Mouse (Mus musculus) limb, embryonic 12.5 days (tissue): ENCODE results near the gene 4930467E23Rik. TPM values are rescaled to one million over a fixed set of nuclear protein-coding genes. Genes with fewer than 3 reads are reported as not detected.
"Not testable (repeated sequence)": the region's sequence is repeated elsewhere in the genome, so short reads cannot be mapped to it uniquely, and the experiment has no call there.

Experiments used
- ATAC-seq: fragments of 200-750 bp; cut with Nextera tagmentation; 2 replicates; pipeline ENCODE4 v1.8.0; 2017; ENCODE audit warnings: low read depth, moderate TSS enrichment; ENCODE audit not compliant: insufficient number of reproducible peaks, insufficient read depth, low FRiP score, low TSS enrichment
- H3K27ac ChIP-seq: fragments of 300-500 bp; sonication (generic); 2 replicates; pipeline ENCODE4 v1.5.1; 2016; ENCODE audit warnings: mild to moderate bottlenecking, moderate library complexity
- H3K27me3 ChIP-seq: fragments of 300-500 bp; sonication (generic); 2 replicates; pipeline ENCODE4 v1.6.1; 2016; ENCODE audit warnings: mild to moderate bottlenecking, moderate library complexity
- H3K36me3 ChIP-seq: fragments of 300-500 bp; sonication (generic); 2 replicates; pipeline ENCODE4 v1.6.1; 2016; ENCODE audit warnings: mild to moderate bottlenecking, moderate library complexity
- H3K4me1 ChIP-seq: fragments of 300-500 bp; sonication (generic); replicated peaks from 2 replicates; pipeline ENCODE4 v1.6.1; 2016
- H3K4me2 ChIP-seq: fragments of 300-500 bp; sonication (generic); 2 replicates; pipeline ENCODE4 v1.6.1; 2016; ENCODE audit warnings: mild to moderate bottlenecking, moderate library complexity
- H3K4me3 ChIP-seq: fragments of 300-500 bp; sonication (generic); replicated peaks from 2 replicates; pipeline ENCODE4 v1.5.1; 2016; ENCODE audit warnings: mild to moderate bottlenecking
- H3K9ac ChIP-seq: fragments of 300-500 bp; sonication (generic); replicated peaks from 2 replicates; pipeline ENCODE4 v1.6.1; 2016; ENCODE audit warnings: mild to moderate bottlenecking, moderate library complexity
- H3K9me3 ChIP-seq: fragments of 300-500 bp; sonication (generic); 2 replicates; pipeline ENCODE4 v1.6.1; 2016; ENCODE audit warnings: mild to moderate bottlenecking, moderate library complexity
- WGBS: fragments of 180-500 bp; shearing (Covaris S2); methylation state at CpG from one replicate; pipeline ENCODE4 v1.1.7; 2016; 5-methylcytosine and 5-hydroxymethylcytosine counted together
- polyA plus RNA-seq: library from polyadenylated mRNA; unstranded; fragments of >200 nt; fragmentation: Nextera tagmentation; extraction: Ambion mirVana; gene quantifications from 2 replicates; pipeline ENCODE4 v1.2.1, GENCODE M21; 2016

Gene 4930467E23Rik
- polyA plus RNA-seq, 1 experiment from 2014 or later = not detected

DNA sequence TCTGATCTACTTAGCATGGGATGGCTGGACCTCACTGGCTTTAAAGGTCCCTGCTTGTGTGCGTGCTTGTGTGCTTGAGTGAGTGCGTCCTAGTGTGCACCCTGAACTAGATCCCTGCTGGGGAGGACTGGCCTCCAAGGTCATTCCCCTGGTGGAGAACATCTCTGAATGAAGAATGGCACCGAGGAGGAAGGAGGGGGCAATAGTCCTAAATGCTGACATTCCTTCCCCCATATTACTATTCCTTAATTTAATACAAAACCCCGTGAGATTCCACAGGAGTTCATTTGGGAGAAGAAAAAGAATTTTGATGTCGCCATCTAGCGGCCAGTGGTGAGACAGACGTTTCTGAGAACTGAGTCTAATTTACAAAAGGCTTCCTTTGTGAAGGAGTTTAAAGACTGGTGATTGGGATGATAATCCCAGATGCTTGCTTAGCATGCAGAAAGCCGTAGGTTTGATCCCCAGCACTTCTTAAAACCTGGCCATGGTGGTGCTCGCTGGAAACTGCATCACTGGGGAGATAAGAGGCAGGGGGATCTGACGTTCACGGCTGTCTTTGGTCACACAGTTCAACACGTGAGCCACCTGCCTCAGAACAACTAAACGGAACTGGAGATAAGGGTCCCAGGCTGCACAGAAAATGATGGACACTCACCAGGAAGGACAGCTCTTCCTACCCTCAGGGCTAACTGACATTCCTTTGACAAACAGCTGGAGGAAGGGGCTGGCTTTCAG is 26.2 kb upstream of the 4930467E23Rik start:
- H3K27me3 ChIP-seq, H3K4me1 ChIP-seq, H3K9me3 ChIP-seq, H3K4me3 ChIP-seq, H3K9ac ChIP-seq, H3K36me3 ChIP-seq, H3K4me2 ChIP-seq, H3K27ac ChIP-seq: not testable (repeated sequence)
- ATAC-seq = peak; percentile 94
- 44% methylated on average over 13 of the region's 13 CpGs for WGBS

- H3K9ac ChIP-seq, ATAC-seq, H3K27ac ChIP-seq, H3K36me3 ChIP-seq, H3K4me3 ChIP-seq, H3K4me1 ChIP-seq, H3K9me3 ChIP-seq, H3K27me3 ChIP-seq, H3K4me2 ChIP-seq: not testable (repeated sequence)
Measured at GRCm38 (mm10) chr8:19703906-19704305, 25.5 kb upstream of the 4930467E23Rik start.

GRCm38 (mm10) chr8:19704441-19705215 is 24.7 kb upstream of the 4930467E23Rik start:
- not testable (repeated sequence) for H3K27me3 ChIP-seq, H3K36me3 ChIP-seq, H3K4me2 ChIP-seq, H3K4me1 ChIP-seq, H3K27ac ChIP-seq, ATAC-seq, H3K9me3 ChIP-seq, H3K4me3 ChIP-seq, H3K9ac ChIP-seq
- WGBS = 31% methylated on average over 4 of the region's 4 CpGs

- not testable (repeated sequence) for H3K36me3 ChIP-seq, H3K4me3 ChIP-seq, H3K9me3 ChIP-seq, ATAC-seq, H3K9ac ChIP-seq, H3K4me2 ChIP-seq, H3K4me1 ChIP-seq, H3K27ac ChIP-seq, H3K27me3 ChIP-seq
- WGBS = 76% methylated on average over 9 of the region's 9 CpGs
Measured at GRCm38 (mm10) chr8:19705216-19705600, 24.2 kb upstream of the 4930467E23Rik start.

DNA sequence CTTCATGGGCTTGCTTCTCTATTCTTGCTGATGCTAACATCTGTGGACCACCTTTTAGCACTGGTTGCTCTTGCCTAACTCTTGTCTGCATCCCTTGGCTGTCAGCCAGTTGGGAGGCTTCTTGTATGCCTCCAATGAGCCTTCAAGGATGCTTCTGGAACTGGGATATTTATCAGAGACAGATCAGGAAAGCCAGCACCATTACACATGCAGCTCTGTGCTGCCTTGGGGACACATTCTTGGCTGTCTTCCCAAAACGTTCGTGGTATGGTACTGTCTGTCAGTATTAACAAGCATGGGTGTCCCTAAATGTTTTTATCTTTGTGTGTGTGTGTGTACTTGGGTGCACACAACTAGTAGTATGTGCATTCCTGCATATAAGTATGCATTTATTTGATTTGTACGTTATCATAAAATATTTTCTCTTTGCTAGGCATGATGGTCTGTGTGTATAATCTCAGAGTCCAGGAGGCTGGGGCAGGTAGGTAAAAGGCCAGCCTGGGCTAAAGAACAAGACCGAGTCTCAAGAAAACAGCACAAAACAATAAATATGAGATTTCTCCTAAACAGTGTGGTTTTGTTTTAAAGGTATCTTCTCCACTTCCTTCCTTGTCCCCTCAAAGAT is 23.2 kb upstream of the 4930467E23Rik start:
- ATAC-seq, H3K36me3 ChIP-seq, H3K4me3 ChIP-seq, H3K9me3 ChIP-seq, H3K4me2 ChIP-seq, H3K9ac ChIP-seq, H3K27ac ChIP-seq, H3K27me3 ChIP-seq, H3K4me1 ChIP-seq: not testable (repeated sequence)
- WGBS = 80% methylated on average over 4 of the region's 4 CpGs

DNA sequence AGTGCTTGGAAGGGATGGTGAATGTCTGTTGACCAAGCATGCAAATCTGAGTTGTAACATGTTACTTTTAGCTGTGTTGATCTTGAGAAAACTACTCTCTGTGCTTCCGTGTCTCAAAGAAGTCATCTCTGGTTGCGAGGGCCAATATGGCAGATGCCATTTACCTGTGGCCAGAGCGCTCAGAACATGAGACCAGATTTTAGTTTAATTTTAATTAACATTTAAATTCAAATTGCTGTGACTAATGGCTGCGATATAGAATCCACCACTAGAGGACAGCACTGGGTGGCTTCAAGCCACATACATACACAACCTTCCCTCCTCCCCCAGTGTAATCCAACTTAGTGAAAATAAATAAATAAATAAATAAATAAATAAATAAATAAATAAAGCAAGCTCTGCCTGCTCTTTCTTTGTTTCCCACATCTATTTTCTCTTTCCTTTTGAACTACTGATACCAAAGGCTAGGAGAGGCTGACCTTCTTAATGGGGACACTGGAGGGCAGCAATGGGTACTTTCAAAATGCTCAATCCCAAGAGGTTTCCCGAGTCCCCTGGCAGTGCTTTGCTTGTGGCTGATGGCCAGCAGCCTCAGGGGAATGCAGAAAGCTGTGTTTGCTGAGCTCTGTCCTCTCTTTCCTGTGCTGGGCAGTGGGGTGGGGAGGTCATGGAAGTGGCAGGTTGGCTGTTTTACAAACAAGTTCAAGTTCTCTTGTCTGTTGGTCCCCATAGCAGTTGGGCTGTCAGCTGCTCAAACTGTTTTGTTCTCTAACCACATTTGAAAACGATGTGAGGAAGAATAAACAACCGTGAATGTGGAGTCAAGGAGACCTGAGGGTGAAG is 22.2 kb upstream of the 4930467E23Rik start:
- not testable (repeated sequence) for H3K4me1 ChIP-seq, ATAC-seq, H3K36me3 ChIP-seq, H3K9me3 ChIP-seq, H3K4me3 ChIP-seq, H3K9ac ChIP-seq, H3K27me3 ChIP-seq, H3K27ac ChIP-seq, H3K4me2 ChIP-seq
- WGBS = 70% methylated on average over 7 of the region's 7 CpGs

DNA sequence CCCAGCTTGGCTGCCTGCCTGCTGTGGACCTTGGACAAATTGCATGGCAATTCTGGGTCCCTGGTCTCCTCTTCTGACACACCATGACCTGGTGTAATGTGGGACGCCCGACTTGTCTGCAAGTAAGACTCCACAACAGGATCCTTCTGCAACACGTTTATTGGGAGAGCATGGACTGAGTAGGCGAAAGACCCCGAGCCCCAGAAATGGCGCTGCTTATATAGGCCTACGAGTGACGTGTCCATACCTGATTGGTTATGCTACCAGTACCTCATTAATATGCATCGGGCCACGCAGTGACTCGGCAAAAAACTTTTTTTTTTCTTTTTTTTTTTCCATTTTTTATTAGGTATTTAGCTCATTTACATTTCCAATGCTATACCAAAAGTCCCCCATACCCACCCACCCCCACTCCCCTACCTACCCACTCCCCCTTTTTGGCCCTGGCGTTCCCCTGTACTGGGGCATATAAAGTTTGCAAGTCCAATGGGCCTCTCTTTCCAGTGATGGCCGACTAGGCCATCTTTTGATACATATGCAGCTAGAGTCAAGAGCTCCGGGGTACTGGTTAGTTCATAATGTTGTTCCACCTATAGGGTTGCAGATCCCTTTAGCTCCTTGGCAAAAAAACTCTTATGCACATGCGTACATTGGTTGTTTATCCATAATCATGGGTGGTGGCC is 21.5 kb upstream of the 4930467E23Rik start:
- H3K27me3 ChIP-seq, H3K4me3 ChIP-seq, H3K4me1 ChIP-seq, H3K27ac ChIP-seq, H3K4me2 ChIP-seq, H3K9me3 ChIP-seq, H3K36me3 ChIP-seq, H3K9ac ChIP-seq: not testable (repeated sequence)
- WGBS = 85% methylated on average over 13 of the region's 15 CpGs
- peak; percentile 75 for ATAC-seq

- not testable (repeated sequence) for H3K4me3 ChIP-seq, H3K9me3 ChIP-seq, H3K27me3 ChIP-seq, H3K36me3 ChIP-seq, H3K4me2 ChIP-seq, ATAC-seq, H3K27ac ChIP-seq, H3K9ac ChIP-seq, H3K4me1 ChIP-seq
Measured at GRCm38 (mm10) chr8:19708976-19709375, 20.4 kb upstream of the 4930467E23Rik start.

DNA sequence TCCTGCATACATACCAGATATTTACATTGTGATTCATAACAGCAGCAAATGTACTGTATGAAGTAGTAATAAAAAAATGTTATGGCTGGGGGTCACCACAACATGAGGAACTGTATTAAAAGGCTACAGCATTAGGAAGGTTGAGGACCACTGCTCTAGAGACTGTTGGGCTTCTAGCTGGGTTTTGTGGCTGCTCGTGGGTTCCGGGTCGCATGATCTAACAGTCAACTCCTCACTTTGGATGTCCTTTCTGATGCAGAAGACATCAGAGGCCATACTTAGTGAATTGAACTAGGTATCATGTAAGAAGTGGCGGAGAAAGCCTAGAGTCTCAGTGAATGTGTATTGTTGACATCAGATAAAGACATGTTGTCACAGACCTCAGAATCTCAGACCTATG is 19.9 kb upstream of the 4930467E23Rik start:
- not testable (repeated sequence) for H3K27me3 ChIP-seq, H3K9me3 ChIP-seq, ATAC-seq, H3K27ac ChIP-seq, H3K4me3 ChIP-seq, H3K4me2 ChIP-seq, H3K9ac ChIP-seq, H3K36me3 ChIP-seq, H3K4me1 ChIP-seq
- WGBS = 88% methylated on average over 4 of the region's 4 CpGs

DNA sequence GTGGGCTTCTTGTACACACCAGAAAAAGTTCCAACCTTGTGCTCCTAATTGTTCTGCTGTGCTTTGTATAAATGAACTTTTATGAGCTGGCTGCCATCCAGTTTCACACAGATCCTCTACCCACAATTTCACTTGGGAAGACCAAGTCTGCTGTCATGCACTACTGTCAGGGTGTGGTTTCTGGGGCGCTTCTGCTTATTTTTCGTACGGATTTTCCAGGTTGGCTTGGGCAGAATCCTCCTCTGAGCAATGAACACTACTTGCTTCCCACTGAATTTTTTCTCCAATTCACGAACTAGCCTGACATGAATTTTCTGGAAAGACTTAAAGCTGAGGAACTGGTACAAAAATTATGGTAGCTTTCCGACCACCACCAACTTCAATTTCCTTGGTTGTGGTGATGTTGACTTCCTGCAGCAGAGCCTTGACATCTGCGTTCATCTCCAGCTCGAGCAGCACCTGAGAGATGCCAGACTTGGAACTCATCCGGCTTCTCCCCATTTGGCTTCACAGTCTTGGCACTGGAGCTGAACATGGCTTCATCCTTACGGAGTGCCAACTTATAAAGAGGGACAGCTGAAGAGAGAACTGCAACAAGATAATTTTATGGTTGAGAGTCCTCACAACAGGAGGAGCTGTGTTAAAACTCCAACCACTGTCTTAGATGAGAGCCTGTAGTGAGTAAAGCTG is 18.1 kb upstream of the 4930467E23Rik start:
- ATAC-seq, H3K36me3 ChIP-seq, H3K4me3 ChIP-seq, H3K9ac ChIP-seq, H3K27ac ChIP-seq, H3K9me3 ChIP-seq, H3K4me2 ChIP-seq, H3K27me3 ChIP-seq, H3K4me1 ChIP-seq: not testable (repeated sequence)
- WGBS = 83% methylated on average over 9 of the region's 9 CpGs
